Mouse (Mus musculus): Measurements from ENCODE around the gene Fam110c. TPM values are rescaled to one million over a fixed set of nuclear protein-coding genes. Genes with fewer than 3 reads are reported as not detected.

Gene Fam110c
- total RNA-seq (2014; fragmentation: Nextera tagmentation) = 1.9 TPM in 1 of 2 replicates, not detected in the other
- 0.16 TPM in 1 of 2 replicates, not detected in the other for total RNA-seq (2017)
- polyA plus RNA-seq (2012) = not detected in 2 replicates

DNA sequence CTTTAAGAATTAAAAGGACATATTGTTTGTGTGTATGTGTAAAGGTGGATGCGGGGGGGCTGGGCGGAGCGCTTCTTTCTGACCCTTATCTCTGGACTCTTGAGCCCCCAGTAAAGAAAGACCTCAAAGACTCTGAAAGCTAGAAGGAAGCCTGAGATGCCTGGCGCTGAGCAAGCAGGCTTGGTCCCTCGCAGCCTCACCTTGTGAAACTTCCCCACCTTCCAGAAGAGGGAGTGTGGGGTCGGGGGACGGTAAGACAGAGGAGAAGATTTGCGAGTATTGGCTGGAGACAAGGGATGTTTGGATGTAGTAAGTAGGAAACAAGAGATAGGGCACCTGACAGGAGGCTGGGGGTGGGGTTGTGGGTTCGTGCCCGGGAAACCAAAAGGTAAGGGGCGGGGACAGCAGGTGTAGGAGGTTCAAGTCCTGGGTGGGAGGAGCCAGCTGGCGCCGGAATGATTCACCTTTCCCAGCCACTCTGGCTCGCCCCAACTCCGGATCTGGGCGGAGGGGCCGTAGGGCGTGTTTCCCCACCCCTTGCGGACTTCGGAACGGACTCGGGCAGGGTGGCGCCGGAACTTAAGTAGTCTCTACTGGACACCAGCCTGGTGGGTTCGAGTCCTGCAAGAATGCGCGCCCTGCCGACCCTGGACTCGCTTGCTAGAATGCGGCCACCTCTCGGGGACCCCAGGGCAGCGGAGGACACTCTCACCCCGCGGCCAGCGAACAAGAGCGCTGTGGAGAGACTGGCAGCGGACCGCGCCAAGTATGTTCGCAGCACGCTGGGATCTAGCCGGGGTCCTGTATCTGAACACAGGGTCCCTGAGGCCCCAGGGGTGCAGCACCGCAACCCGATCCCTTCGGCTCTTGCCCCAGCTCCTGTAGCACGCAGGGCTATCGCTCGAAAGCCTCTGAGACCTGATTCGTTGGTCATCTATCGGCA lies at the start of gene Fam110c:
Gene Fam110c (plus strand): TSS at position 450 of the 943 bp plus-strand sequence.
- H3K4me3 ChIP-seq (ENCODE audit: low read depth, low read length) = no peak within 1 kb of the TSS
- no peak for ATAC-seq (ENCODE audit: extremely low read depth, insufficient number of reproducible peaks, low FRiP score, poor library complexity, severe bottlenecking)
- no peaks in the 10 kb centered on the region for H3K36me3 ChIP-seq (replicated peaks)
- peaks cover 11% of the 10 kb centered on the region for H3K9me3 ChIP-seq (replicated peaks)
- TF ChIP-seq GATA2 (IDR thresholded peaks at IDR 0.05; ENCODE audit: borderline replicate concordance, low read depth, low read length) (no peak), POLR2AphosphoS5 (IDR thresholded peaks at IDR 0.05; ENCODE audit: insufficient replicate concordance, low read depth, low read length) (no peak), CTCF (IDR thresholded peaks at IDR 0.05; ENCODE audit: low read depth, low read length) (no peak), GATA1 (IDR thresholded peaks at IDR 0.05; ENCODE audit: borderline replicate concordance, low read length) (no peak), TAL1 (conservative IDR thresholded peaks at IDR 0.05; ENCODE audit: low read depth, low read length) (no peak)
- no peaks in the 10 kb centered on the region for H3K4me1 ChIP-seq (ENCODE audit: insufficient read depth, low read depth, low read length)
- no peak for DNase-seq (ENCODE audit: low spot score)
- no peaks in the 10 kb centered on the region; the same call in 1 of the 2 replicates for H3K27me3 ChIP-seq (ENCODE audit: insufficient read depth, low read length)

DNA sequence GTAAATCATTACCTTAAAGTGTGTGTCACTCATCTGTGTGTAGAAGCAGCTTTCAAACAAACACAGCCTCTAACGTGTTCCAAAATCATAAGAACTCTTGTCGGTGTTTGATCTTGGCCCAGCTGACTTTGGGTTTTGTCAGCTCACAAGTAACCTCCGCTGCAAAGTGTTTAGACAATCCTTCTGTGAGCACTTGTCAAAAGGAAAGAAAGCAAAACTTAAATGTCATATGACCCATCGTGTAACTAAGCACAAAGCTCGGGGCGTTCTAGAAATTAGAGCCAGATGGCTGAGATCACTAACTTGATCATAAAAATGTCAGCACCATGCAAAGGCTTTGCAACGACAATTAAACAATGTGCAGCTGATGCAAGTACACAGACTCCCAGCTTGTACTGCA lies 47.2 kb upstream of the Fam110c start:
- no peak for DNase-seq (ENCODE audit: low spot score)
- no peaks in the 10 kb centered on the region for H3K27me3 ChIP-seq (ENCODE audit: insufficient read depth, low read length)
- ATAC-seq (ENCODE audit: extremely low read depth, insufficient number of reproducible peaks, low FRiP score, poor library complexity, severe bottlenecking) = no peak
- no peaks in the 10 kb centered on the region for H3K4me1 ChIP-seq (ENCODE audit: insufficient read depth, low read depth, low read length)
- TF ChIP-seq GATA1 (IDR thresholded peaks at IDR 0.05; ENCODE audit: borderline replicate concordance, low read length) = no peak
- TF ChIP-seq GATA2 (IDR thresholded peaks at IDR 0.05; ENCODE audit: borderline replicate concordance, low read depth, low read length) = no peak
- TF ChIP-seq TAL1 (conservative IDR thresholded peaks at IDR 0.05; ENCODE audit: low read depth, low read length) = no peak
- TF ChIP-seq POLR2AphosphoS5 (IDR thresholded peaks at IDR 0.05; ENCODE audit: insufficient replicate concordance, low read depth, low read length) = no peak
- no peak for TF ChIP-seq CTCF (IDR thresholded peaks at IDR 0.05; ENCODE audit: low read depth, low read length)
- H3K4me3 ChIP-seq (ENCODE audit: low read depth, low read length) = no peak overlapping the region
- no peaks in the 10 kb centered on the region for H3K36me3 ChIP-seq (replicated peaks)
- H3K9me3 ChIP-seq (replicated peaks) = no peaks in the 10 kb centered on the region

DNA sequence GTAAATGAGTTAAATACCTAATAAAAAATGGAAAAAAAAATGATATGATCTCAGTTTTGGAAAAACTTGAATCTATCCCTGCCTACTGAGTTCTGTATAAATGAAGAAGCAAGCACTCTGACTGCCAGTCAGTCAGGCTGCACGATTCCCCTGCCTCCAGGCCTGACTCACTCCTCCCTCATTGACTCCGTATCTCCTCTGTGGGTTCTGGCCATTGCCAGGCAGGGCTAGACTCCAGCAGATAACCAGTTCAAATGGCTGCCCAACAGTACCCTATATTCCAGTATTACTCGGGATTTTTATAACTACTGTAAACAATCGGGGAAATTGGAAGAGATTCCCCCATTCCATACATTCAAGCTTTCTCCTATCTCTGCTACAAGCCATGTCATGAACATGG lies 21.6 kb upstream of the Fam110c start:
- no peaks in the 10 kb centered on the region for H3K9me3 ChIP-seq (replicated peaks)
- H3K4me3 ChIP-seq (ENCODE audit: low read depth, low read length) = no peak overlapping the region
- no peak for TF ChIP-seq GATA1 (IDR thresholded peaks at IDR 0.05; ENCODE audit: borderline replicate concordance, low read length)
- TF ChIP-seq GATA2 (IDR thresholded peaks at IDR 0.05; ENCODE audit: borderline replicate concordance, low read depth, low read length) = no peak
- no peak for TF ChIP-seq CTCF (IDR thresholded peaks at IDR 0.05; ENCODE audit: low read depth, low read length)
- no peak for TF ChIP-seq POLR2AphosphoS5 (IDR thresholded peaks at IDR 0.05; ENCODE audit: insufficient replicate concordance, low read depth, low read length)
- no peak for TF ChIP-seq TAL1 (conservative IDR thresholded peaks at IDR 0.05; ENCODE audit: low read depth, low read length)
- DNase-seq (ENCODE audit: low spot score) (no peak), ATAC-seq (ENCODE audit: extremely low read depth, insufficient number of reproducible peaks, low FRiP score, poor library complexity, severe bottlenecking) (no peak)
- H3K36me3 ChIP-seq (replicated peaks) = no peaks in the 10 kb centered on the region
- H3K4me1 ChIP-seq (ENCODE audit: insufficient read depth, low read depth, low read length) = no peaks in the 10 kb centered on the region
- no peaks in the 10 kb centered on the region for H3K27me3 ChIP-seq (ENCODE audit: insufficient read depth, low read length)

DNA sequence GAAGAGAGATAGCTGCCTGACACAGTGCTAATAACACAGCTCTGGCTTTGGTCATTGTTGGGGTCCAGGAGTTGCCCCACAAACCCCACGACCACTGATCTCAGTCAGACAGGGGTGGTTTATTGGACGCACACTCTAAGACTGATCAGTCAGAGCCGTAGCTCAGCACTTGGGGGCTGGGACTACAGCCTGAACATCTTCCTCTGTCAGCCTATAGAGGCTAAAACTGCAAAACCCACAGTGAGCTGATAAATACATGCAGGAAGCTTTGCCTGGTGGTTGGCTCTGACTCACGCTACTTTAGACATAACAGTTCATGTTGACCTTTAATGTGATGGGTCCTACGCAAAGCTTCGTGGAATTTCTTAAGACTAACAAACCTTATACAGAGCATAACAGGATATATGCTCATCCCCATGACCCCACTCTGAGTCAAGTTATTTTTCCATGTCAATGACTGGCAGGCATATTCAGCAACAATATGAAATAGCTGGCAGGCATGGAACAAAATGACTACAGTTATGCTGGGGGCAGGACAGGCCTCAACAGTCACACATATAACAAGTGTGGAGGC lies 17.3 kb upstream of the Fam110c start:
- no peaks in the 10 kb centered on the region for H3K36me3 ChIP-seq (replicated peaks)
- no peaks in the 10 kb centered on the region for H3K4me1 ChIP-seq (ENCODE audit: insufficient read depth, low read depth, low read length)
- ATAC-seq (ENCODE audit: extremely low read depth, insufficient number of reproducible peaks, low FRiP score, poor library complexity, severe bottlenecking) (no peak), DNase-seq (ENCODE audit: low spot score) (no peak)
- H3K4me3 ChIP-seq (ENCODE audit: low read depth, low read length) = no peak overlapping the region
- H3K9me3 ChIP-seq (replicated peaks) = peaks cover 11% of the 10 kb centered on the region
- TF ChIP-seq TAL1 (conservative IDR thresholded peaks at IDR 0.05; ENCODE audit: low read depth, low read length) (no peak), GATA1 (IDR thresholded peaks at IDR 0.05; ENCODE audit: borderline replicate concordance, low read length) (no peak), POLR2AphosphoS5 (IDR thresholded peaks at IDR 0.05; ENCODE audit: insufficient replicate concordance, low read depth, low read length) (no peak), GATA2 (IDR thresholded peaks at IDR 0.05; ENCODE audit: borderline replicate concordance, low read depth, low read length) (no peak), CTCF (IDR thresholded peaks at IDR 0.05; ENCODE audit: low read depth, low read length) (no peak)
- H3K27me3 ChIP-seq (ENCODE audit: insufficient read depth, low read length) = no peaks in the 10 kb centered on the region

DNA sequence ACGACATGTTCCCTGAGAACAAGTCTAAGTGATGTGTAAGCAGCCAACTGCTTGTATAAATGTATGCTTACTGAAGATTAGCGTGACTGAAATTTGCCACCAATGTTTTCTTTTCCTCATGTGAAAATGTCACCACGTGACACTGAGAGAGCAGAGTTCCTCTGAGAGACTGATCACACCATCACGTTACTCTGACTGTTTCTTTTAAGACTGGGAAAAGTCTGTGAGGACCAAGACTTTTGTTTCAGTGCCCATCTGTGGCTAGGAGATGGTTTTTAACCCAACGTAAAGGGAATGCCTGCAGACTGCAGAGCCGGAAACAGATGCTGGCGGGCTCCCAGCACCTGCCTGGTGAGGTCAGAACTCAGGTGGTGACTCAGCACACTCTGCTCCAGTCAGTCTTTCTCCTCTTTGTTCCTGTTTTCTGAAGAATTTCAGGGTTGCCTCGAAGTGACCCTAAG lies 14.2 kb upstream of the Fam110c start:
- Histone ChIP-seq H3K4me1 (ENCODE audit: insufficient read depth, low read depth, low read length) (no peaks in the 10 kb centered on the region), H3K9me3 (replicated peaks) (peaks cover 11% of the 10 kb centered on the region), H3K4me3 (ENCODE audit: low read depth, low read length) (no peak overlapping the region), H3K36me3 (replicated peaks) (no peaks in the 10 kb centered on the region), H3K27me3 (ENCODE audit: insufficient read depth, low read length) (no peaks in the 10 kb centered on the region)
- TF ChIP-seq TAL1 (conservative IDR thresholded peaks at IDR 0.05; ENCODE audit: low read depth, low read length) = no peak
- no peak for TF ChIP-seq CTCF (IDR thresholded peaks at IDR 0.05; ENCODE audit: low read depth, low read length)
- no peak for TF ChIP-seq GATA2 (IDR thresholded peaks at IDR 0.05; ENCODE audit: borderline replicate concordance, low read depth, low read length)
- no peak for TF ChIP-seq POLR2AphosphoS5 (IDR thresholded peaks at IDR 0.05; ENCODE audit: insufficient replicate concordance, low read depth, low read length)
- no peak for TF ChIP-seq GATA1 (IDR thresholded peaks at IDR 0.05; ENCODE audit: borderline replicate concordance, low read length)
- ATAC-seq (ENCODE audit: extremely low read depth, insufficient number of reproducible peaks, low FRiP score, poor library complexity, severe bottlenecking) = no peak
- no peak for DNase-seq (ENCODE audit: low spot score)

DNA sequence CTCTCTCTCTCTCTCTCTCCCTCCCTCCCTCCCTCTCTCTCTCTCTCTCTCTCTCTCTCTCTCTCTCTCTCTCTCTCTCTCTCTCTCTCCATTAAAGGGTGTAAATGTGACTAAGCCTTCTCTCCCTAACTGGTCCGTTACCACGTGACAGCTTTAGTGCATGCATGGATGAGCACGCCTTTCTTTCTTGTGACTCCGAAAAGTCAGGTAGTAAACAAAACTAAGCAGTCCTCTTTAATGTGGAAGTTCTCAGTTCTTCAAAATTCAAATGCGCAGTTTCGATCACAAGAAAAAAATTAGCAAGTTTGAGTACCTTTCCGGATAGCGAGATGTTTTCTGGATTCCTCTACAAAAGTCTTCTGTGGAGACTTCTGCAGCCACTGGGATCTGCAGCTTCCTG lies 13.4 kb upstream of the Fam110c start:
- DNase-seq (ENCODE audit: low spot score) (no peak), ATAC-seq (ENCODE audit: extremely low read depth, insufficient number of reproducible peaks, low FRiP score, poor library complexity, severe bottlenecking) (no peak)
- no peaks in the 10 kb centered on the region for H3K4me1 ChIP-seq (ENCODE audit: insufficient read depth, low read depth, low read length)
- peaks cover 11% of the 10 kb centered on the region for H3K9me3 ChIP-seq (replicated peaks)
- no peaks in the 10 kb centered on the region for H3K27me3 ChIP-seq (ENCODE audit: insufficient read depth, low read length)
- no peaks in the 10 kb centered on the region for H3K36me3 ChIP-seq (replicated peaks)
- TF ChIP-seq GATA2 (IDR thresholded peaks at IDR 0.05; ENCODE audit: borderline replicate concordance, low read depth, low read length) (no peak), POLR2AphosphoS5 (IDR thresholded peaks at IDR 0.05; ENCODE audit: insufficient replicate concordance, low read depth, low read length) (no peak), TAL1 (conservative IDR thresholded peaks at IDR 0.05; ENCODE audit: low read depth, low read length) (no peak), CTCF (IDR thresholded peaks at IDR 0.05; ENCODE audit: low read depth, low read length) (no peak), GATA1 (IDR thresholded peaks at IDR 0.05; ENCODE audit: borderline replicate concordance, low read length) (no peak)
- H3K4me3 ChIP-seq (ENCODE audit: low read depth, low read length) = no peak overlapping the region
